Mouse (Mus musculus): ENCODE measurements around the gene Myo1d.

The Myo1d gene

DNA sequence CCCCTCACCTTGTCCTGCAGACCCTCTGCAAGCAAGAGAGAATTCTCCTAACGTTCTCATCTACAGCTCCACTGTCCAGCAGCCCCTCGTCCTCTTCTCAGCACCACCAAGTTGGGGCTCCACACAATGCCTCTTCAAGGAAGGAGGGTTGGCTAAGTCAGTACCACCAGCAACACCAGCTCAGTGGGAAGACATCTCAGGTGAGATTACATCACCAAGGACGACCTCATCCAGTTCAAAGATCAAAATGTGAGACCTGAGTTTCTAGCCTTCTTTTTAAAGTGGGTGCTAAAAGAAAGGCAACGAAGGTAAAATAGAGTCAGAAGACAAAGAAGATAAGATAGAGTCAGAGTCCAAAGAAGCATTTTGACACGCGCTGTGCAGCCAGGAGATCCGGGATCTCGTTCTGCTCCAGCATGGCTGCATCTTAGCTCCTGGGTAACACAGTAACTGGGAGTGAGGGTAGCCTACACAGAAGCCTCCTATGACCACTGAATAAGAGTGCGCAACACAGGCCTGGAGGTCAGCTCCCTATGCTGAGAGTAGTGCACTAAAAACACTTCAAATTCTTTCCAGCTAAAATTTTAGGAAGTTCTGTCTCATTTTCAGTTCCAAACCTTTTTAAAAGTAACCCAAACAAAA lies 56.3 kb downstream of the Myo1d start:
- DNase-seq (ENCODE audit: low spot score), result no peak

DNA sequence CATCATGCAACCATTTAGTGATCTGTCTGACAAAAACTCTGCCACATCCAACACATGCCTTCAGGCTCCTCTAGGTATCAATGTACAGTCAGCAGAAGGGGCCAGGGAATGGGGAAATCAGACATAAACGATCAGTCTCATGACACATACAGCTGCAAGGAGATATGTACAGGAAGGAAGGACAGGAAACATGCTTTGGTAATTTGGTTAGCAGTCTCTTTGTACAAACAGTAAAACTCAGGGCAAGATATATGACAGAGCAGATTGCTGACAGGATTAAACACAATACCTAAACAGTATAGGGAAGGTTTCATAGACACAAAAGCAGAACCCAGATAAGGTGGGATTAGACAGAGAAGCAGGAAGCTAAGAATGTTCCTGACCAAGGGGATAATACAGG lies 60.8 kb downstream of the Myo1d start:
- DNase-seq (ENCODE audit: low spot score), result no peak

DNA sequence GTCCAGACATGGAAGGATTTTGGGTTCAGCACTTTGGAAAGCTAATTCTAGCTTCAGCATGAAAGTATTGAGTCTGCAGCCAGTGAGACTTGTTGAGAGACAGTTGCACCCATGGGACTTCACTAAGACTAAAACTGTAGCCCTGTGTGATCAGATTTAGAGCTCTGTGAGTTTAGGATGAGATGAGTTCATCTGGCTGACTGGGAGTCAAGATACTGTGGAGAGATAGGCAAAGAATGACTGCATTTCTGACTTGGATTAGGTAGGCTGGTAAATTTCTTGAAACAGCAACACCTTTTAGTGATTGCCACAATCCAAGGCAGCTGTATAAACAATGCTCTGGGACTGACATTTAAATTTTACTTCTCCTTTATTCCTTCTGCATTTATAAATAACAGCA lies 61.8 kb downstream of the Myo1d start:
- no peak for DNase-seq (ENCODE audit: low spot score)

DNA sequence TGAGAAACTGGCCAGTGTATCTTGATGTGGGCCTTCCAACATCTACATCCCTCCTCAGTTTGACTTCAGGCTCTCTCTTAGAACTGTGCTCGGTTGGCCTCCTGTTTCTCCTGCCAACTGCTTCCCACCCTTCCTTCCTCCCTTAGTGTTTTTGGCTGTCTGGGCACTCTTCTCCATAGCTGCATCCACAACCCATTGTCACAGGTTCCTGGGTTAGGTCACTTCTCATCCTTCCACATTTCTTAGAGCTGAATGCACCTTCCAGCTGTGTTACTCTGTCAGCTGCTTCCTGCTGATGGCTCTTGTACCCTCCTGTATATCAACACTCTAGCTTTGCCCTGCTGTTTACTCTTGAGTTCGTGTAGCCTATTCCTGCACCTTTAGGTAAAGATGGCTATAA lies 64.7 kb downstream of the Myo1d start:
- DNase-seq (ENCODE audit: low spot score), result no peak

DNA sequence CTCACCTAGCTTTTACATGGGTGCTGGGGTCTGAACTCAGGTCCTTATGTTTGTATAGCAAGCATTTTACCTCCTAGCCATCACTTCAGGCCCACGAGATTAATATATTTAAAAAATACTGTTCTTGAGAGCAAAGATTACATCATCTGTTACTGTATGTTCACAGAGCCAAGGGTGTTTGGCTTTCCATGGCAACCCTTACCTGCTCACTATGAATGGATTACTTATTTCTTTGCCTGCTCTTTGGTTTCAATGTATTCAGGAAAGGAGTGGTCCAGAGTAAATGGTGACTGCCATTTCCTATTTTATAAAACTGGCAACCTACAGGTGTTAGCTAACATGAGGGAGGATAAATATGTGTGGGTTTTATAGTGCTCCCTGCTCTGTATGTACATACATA lies 66.1 kb downstream of the Myo1d start:
- DNase-seq (ENCODE audit: low spot score), result no peak

DNA sequence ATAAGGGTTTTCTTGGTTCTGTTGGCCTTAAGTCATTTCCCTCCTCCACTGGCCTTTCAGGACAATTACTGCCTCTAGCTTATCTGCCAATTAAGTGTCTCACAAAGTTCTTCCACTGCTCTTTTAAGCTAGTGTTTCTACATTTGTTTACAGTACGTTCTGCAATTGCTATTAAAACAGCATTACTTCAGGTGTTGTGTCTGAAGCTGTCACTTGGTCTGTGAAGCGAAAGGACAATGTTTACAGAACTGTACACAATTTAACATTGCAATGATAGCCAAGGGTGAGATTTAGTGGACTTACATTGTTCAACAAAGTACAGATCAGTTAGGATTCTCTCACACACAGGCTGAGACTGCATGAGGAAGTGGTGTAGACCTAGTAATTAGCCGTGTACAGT lies 67.6 kb downstream of the Myo1d start:
- no peak for DNase-seq (ENCODE audit: low spot score)

DNA sequence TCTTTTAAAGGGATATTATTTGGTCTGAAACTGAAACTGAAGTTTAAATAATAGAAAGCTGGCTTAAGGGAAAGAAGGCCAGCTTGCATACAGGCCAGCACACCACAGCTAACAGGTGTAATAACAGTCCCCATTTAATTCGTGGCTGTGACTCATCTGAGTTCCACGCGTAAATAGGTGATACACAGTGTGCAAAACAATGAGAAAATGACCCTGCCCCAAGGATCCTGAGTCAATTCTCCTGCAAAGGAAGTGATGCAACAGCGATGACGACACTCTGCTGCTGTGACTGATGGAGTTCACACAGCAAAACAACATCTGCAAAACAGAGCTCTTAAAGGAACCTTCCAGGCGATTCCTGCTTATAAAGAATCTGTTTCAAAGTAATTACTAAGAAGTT lies 68.5 kb downstream of the Myo1d start:
- DNase-seq (ENCODE audit: low spot score), result no peak

DNA sequence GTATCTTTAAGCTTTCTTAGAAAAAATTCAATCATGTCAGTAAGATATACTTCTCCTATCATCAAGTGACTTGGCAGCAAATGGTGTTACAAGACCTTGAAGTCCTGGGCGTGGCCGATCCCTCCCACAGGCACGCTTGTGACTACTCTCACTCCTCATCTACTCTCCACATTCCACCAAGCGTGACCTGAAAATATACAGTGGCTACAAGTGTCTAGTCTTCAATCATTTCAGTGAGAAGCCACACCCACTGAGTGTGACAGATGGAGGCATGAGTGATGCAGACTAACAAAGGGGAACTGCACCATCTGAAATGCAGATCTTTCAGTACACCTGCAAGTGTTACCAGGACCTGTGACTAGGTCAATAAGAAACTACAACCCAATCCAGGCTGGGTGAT lies 79.2 kb downstream of the Myo1d start:
- DNase-seq (ENCODE audit: low spot score), result no peak

DNA sequence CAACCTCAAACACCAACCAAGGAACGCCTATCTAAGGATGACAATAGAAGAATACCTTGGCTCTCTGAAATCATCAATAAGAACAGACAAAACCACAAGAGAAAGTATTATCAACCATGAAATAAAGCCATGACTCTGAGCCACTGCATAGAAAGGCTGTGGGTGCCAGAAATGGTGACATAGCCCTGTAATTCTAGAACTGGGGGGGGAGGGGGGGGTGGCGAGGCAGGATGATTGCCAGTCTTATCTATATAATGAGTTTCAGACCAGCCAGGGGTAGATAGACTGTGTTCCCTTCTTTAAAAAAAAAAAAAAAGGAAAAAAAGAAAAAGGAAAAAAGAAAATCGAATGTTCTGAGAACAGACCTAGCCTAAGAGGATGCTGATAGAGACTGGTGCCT lies 81.1 kb downstream of the Myo1d start:
- DNase-seq (ENCODE audit: low spot score), result no peak

DNA sequence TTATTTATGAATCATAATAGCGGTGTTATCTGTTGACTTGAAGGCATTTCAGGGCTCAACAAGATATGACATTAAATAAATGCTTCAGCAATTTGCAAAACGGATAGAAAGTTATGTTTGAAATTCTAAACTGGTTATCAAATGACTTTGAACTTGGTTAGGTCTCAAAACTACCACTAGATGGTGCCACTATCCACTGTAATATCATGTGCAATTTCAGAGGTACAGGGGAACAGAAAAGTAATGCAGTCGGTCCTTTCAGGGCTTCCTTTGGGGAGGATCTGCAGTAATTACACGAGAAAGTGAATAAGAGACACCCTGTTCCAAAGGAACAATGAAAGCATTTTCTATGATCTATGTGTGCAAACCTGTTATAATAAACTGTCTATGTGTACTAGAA lies 83.5 kb downstream of the Myo1d start:
- DNase-seq (ENCODE audit: low spot score), result peak; percentile 83

DNA sequence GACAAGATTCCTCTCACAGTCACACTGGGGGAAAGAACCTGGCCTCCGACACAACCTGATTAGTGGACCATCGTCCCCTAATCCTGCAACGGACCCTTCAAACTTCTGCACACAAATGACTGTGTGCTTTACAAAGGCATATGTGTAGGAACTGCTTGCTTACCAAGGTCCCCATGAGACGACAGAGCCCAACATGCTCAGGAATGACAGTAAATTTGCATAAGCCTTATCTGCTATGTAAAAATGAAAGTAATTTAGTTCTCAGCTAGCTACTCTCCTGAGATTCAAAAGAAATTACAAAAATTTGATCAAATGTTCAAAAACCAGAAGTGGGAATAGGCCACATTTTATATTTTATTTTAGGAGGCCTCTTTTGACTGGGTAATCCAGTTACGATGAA lies 95.2 kb downstream of the Myo1d start:
- DNase-seq (ENCODE audit: low spot score), result no peak

DNA sequence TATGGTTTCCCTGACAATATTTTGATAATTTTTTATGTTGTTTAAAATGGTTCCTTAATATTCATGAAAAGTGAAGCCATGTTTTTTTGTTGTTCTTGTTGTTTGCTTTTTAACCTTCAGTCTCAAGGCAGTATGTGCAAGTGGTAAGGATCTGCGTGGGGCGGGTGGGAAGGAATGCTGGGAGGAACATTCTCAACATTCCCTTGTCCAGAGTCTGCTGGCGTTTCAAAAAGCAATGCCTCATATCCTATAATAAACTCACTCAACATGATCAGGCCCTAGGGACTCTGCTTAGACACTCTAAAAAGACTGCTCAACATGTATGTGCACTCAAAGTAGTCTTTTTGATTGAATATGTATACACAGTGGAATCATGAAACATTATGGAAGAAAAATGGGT lies 97.1 kb downstream of the Myo1d start:
- no peak for DNase-seq (ENCODE audit: low spot score)

DNA sequence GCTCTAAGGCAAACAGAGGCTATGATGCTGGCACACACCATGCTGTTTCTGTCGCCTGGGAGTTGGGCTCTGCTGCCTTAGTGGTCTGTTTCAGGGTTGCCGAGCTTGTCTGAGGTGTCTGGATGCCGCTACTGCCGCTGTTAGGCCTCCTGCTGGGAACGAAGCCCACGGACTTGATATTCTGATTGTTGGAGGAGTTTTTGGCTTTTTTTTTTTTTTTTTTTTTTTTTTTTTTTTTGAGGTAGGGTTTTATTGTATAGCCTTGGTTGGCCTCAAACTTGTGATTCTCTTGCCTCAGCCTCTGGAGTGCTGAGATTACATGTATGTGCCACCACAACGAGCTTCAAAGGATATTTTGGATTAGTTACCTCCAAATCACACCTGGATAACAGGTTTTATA lies 106.8 kb downstream of the Myo1d start:
- DNase-seq (ENCODE audit: low spot score), result no peak

DNA sequence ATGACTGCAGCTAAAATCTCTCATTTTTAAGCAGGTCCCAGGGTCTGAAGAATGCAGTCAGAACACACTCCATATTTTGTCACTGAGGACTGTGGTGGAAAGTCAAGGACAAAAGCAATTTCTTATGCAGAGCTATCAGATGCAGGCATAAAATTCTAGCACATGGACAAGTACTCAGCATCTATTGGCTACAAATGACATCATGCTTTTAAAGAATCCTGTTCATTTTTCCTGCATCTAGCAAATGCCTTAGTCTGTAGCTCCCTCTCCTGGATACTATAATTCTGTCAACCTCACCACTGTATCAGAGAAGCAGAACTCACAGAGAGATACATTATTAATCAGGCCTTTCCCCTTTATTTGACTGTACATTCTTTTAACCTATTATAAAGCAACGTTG lies 109.4 kb downstream of the Myo1d start:
- DNase-seq (ENCODE audit: low spot score), result peak; percentile 72

DNA sequence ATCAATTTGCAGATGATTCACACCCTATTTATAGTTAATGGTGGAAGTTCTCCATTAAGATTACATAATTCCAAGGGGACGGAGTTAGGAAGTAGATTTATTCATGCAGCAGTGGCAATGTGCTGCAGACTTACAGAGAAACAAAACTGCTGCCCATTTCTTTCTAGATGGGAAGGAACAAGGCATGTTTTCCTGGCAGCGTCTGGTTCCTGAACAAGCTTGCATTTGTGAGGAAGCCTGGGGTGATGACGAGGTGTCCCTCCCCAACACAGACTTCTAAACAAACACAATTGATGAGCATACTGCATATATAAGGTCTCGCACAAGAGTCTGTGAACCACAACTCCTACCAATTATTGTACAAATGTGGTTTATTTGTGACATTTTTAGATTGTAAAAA lies 109.9 kb downstream of the Myo1d start:
- DNase-seq (ENCODE audit: low spot score), result no peak

DNA sequence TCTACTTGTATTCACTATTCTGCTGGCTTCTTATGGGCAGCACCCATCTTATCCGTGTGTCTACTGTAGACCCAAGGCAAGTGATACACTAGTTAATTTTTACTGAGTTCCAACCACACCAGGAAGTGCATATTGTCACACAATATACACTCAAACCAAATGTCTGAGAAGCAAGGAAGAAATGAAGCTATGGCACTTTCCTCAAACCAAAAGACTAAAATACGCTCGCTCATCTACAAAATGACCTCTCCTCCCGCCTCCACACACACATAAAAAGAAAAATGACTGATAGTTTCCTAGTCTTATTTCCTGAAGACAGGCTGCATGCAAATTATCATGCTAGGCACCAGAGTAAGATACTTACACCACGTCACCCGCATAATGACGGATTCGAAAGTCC lies 113.6 kb downstream of the Myo1d start:
- DNase-seq (ENCODE audit: low spot score), result no peak

DNA sequence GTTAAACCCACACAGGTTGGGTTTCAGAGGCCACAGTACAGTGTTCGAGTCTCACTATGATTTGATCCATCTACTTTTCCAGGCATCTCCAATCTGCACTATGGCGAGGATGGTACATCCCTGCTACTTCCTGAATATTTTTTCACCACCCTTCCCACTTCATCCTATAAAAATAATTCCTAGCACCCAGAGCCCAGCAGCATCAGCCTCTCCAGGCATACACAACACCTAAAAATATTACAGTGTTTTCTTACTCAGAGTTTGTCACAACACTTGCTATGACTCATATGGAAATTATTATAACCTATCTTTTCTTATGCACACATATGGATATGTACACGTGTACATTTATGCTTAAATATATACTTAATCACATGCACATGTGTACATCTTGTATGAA lies 115.6 kb downstream of the Myo1d start:
- no peak for DNase-seq (ENCODE audit: low spot score)

DNA sequence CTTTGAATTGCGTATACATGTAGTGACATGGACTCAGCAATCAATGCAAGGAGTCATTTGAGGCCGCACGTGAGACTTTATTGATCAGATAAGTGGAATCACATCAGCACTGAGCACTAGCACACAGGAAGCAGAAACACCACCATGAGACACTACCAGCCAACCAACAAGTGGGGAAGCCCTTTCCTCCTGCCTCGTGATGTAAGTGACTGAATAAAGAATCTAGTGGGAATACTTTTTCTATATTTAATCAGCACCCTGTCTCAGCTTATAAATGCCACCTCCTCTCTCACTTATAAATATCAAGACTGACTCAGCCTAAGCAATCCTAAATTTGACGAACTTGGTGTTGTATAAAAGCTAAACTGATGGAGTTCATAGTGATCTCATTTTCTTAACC lies 134.7 kb downstream of the Myo1d start:
- no peak for DNase-seq (ENCODE audit: low spot score)

DNA sequence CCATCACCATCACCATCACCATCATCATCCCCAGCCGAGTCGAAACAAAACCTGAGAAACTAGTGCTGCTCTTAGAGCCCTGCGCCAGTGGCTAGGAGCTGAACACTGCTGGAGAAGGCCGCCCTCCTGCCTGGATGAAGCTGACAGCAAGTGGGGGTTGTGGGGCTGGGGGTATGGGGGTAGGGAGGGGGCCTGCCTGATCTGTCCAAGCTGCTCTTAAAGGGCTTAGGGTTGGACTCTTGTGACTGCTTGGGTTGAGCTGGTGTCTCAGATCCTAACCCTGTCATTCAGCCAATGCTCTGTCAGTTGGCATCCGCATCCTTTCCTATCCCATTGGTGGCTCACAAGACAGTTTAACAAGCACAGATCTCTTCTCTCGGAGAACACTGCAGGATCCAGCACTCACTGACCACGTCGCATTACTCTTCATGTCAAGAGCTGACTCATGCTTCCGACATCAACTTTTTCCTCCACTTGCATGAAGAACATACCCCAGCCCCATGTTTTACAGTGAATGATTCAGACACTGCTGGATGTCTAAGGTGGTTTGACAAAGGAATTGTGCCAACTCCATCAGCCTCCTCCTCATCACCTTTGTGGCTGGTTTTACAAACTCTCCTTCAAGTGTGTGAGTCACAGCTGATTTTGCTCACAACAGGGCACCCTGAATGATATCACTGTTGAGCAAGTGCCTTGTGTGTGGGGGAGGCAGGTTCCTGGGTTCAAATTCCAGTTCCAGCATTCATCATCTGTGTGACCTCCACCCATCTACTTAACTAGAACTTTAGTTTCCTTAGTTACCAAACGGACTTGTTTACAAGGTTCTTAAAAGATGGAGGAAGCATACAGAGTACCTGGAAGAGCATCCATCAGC lies 150.6 kb downstream of the Myo1d start:
- no peak for DNase-seq (ENCODE audit: low spot score)

DNA sequence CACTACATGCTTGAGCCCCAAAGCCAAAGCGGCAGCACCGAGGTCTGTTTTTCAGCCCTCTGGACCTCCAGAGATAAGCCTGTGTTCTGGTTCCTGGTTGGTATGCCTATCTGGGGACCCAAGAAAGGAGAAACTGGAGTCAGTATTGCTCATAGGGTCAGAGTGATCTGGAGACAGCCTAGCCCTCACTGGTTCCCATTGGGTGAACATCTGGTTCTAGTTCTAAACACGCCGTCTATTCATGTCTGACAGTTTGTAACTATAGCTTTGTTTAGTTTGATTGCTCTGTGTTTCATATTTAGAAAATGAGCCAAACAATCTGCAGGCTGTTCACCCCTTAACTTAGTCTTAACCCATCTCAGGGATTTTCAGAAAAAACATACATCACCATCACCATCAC lies 151.2 kb downstream of the Myo1d start:
- DNase-seq (ENCODE audit: low spot score), result no peak

DNA sequence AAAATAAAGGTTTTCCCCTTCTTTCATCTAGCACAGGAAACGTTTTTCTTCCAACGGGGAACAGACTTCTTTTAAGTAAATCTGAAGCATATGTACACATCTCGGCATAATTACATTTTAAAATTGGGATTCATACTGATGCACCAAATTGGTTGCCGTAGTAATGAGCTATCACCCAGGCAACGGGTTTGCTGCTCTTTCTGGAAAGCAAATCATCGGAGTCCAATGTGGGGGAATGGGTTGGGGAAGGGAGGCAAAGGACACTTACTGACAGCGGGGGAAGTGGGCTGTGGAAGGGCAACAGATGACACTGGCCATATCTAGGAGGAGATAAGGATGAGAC lies 156.8 kb downstream of the Myo1d start:
- DNase-seq (ENCODE audit: low spot score), result peak; percentile 64

DNA sequence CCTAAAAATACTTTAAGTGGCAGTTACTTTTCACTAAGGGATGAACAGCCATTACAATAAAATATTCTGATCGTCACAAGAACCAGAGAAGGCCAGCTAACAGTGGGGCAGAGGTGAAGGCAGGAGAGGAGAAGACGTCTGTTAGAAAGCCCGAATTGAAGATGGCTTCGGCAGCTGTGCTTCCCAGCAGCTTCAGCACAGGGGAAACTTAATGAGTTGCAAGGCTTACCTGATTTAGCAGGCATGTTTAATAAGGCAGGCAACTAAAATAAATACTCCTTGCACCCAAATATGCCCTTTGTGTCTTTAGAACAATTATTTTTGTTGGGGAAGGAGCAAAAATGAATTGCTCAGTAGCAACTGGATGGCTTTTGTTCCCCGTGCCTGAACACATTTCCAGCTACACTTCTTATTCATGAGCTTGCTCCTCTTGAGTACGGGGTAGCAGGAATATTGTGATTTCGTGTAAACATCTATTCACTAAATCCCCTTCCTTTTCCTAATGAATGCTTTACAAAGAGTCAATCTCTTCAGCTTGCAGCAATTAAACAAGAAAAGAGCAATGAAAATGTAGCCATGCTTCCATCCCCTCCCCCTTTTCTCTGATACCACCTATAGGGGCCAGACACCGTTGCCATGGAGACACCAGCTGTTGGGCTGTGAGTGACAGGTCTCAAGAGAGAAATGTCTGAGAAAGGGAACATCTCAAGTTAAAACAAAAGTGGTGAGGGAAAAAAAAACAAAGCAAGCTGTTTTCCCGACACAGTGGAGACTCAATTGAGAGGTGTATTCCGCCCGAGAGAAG lies 157.4 kb downstream of the Myo1d start:
- peak; percentile 83 for DNase-seq (ENCODE audit: low spot score)

All from embryo, embryonic 10 days (tissue).